Mouse (Mus musculus): ENCODE data around the gene Plcg1. TPM values are rescaled to one million over a fixed set of nuclear protein-coding genes. Genes with fewer than 3 reads are reported as not detected.

Plcg1 gene
- polyA plus RNA-seq, 1 experiment from 2014 or later, result 25.3 TPM

- no peak overlapping the region for H3K4me3 ChIP-seq
- H3K36me3 ChIP-seq, result peaks cover 9% of the 10 kb centered on the region; the same call in 1 of the 2 replicates
- H3K4me1 ChIP-seq (replicated peaks), result peaks cover 89% of the 10 kb centered on the region
- H3K27me3 ChIP-seq, result no peaks in the 10 kb centered on the region
- no peaks in the 10 kb centered on the region for H3K9me3 ChIP-seq (replicated peaks)
- H3K27ac ChIP-seq, result 0 out of 2 replicates have a peak overlapping the region, but pooled peaks have one; percentile 36
- H3K9ac ChIP-seq, result no peak overlapping the region
- no peak overlapping the region for H3K4me2 ChIP-seq
- 82% methylated on average over 3 of the region's 3 CpGs for WGBS
- ATAC-seq (replicated peaks; ENCODE audit: insufficient number of reproducible peaks, insufficient read depth, low FRiP score, low read depth), result no peak
Measured at GRCm38 (mm10) chr2:160736466-160736865, 5.4 kb downstream of the Plcg1 start.

- no peak overlapping the region for H3K9ac ChIP-seq
- no peaks in the 10 kb centered on the region for H3K27me3 ChIP-seq
- WGBS, result 50% methylated on average over 5 of the region's 5 CpGs
- H3K9me3 ChIP-seq (replicated peaks), result no peaks in the 10 kb centered on the region
- peak overlapping the region; percentile 74 for H3K27ac ChIP-seq
- no peak for ATAC-seq (replicated peaks; ENCODE audit: insufficient number of reproducible peaks, insufficient read depth, low FRiP score, low read depth)
- peaks cover 9% of the 10 kb centered on the region; the same call in 1 of the 2 replicates for H3K36me3 ChIP-seq
- H3K4me1 ChIP-seq (replicated peaks), result peaks cover 93% of the 10 kb centered on the region
- H3K4me2 ChIP-seq, result no peak overlapping the region
- no peak overlapping the region for H3K4me3 ChIP-seq
Measured at GRCm38 (mm10) chr2:160738354-160738753, 7.3 kb downstream of the Plcg1 start.

- Histone ChIP-seq H3K9ac (no peak overlapping the region), H3K36me3 (peaks cover 9% of the 10 kb centered on the region; the same call in 1 of the 2 replicates), H3K4me2 (no peak overlapping the region), H3K9me3 (replicated peaks) (no peaks in the 10 kb centered on the region), H3K27me3 (no peaks in the 10 kb centered on the region), H3K4me1 (replicated peaks) (peaks cover 92% of the 10 kb centered on the region), H3K27ac (peak overlapping the region; percentile 74), H3K4me3 (no peak overlapping the region)
- ATAC-seq (replicated peaks; ENCODE audit: insufficient number of reproducible peaks, insufficient read depth, low FRiP score, low read depth), result 0 out of 2 replicates have a peak, but pooled peaks have one; percentile 14
- WGBS, result 43% methylated on average over 2 of the region's 2 CpGs
Measured at GRCm38 (mm10) chr2:160739647-160740356, 8.7 kb downstream of the Plcg1 start.

GRCm38 (mm10) chr2:160740521-160741156 lies 9.5 kb downstream of the Plcg1 start:
- H3K27me3 ChIP-seq, result no peaks in the 10 kb centered on the region
- 64% methylated on average over 11 of the region's 11 CpGs for WGBS
- H3K9me3 ChIP-seq (replicated peaks), result no peaks in the 10 kb centered on the region
- no peak for ATAC-seq (replicated peaks; ENCODE audit: insufficient number of reproducible peaks, insufficient read depth, low FRiP score, low read depth)
- peak overlapping the region; percentile 74 for H3K27ac ChIP-seq
- no peak overlapping the region for H3K4me2 ChIP-seq
- peaks cover 92% of the 10 kb centered on the region for H3K4me1 ChIP-seq (replicated peaks)
- no peak overlapping the region for H3K9ac ChIP-seq
- H3K4me3 ChIP-seq, result no peak overlapping the region
- H3K36me3 ChIP-seq, result 0 out of 2 replicates have a peak, but pooled peaks cover 9% of the 10 kb centered on the region

GRCm38 (mm10) chr2:160741580-160741979 lies 10.5 kb downstream of the Plcg1 start:
- WGBS, result 58% methylated on average over 3 of the region's 3 CpGs
- H3K4me2 ChIP-seq, result no peak overlapping the region
- H3K9me3 ChIP-seq (replicated peaks), result no peaks in the 10 kb centered on the region
- no peak for ATAC-seq (replicated peaks; ENCODE audit: insufficient number of reproducible peaks, insufficient read depth, low FRiP score, low read depth)
- H3K4me1 ChIP-seq (replicated peaks), result peaks cover 92% of the 10 kb centered on the region
- H3K27me3 ChIP-seq, result no peaks in the 10 kb centered on the region
- peak overlapping the region; percentile 74 for H3K27ac ChIP-seq
- 0 out of 2 replicates have a peak, but pooled peaks cover 3% of the 10 kb centered on the region for H3K36me3 ChIP-seq
- H3K4me3 ChIP-seq, result no peak overlapping the region
- H3K9ac ChIP-seq, result no peak overlapping the region

- ATAC-seq (replicated peaks; ENCODE audit: insufficient number of reproducible peaks, insufficient read depth, low FRiP score, low read depth), result 0 out of 2 replicates have a peak, but pooled peaks have one; percentile 21
- Histone ChIP-seq H3K9me3 (replicated peaks) (no peaks in the 10 kb centered on the region), H3K27me3 (no peaks in the 10 kb centered on the region), H3K4me1 (replicated peaks) (peaks cover 94% of the 10 kb centered on the region), H3K36me3 (0 out of 2 replicates have a peak, but pooled peaks cover under 1% of the 10 kb centered on the region), H3K9ac (no peak overlapping the region), H3K4me2 (no peak overlapping the region), H3K27ac (peak overlapping the region; percentile 74), H3K4me3 (no peak overlapping the region)
- WGBS, result 48% methylated on average over 1 of the region's 1 CpGs
Measured at GRCm38 (mm10) chr2:160742161-160742609, 11.1 kb downstream of the Plcg1 start.

- H3K27ac ChIP-seq, result peak overlapping the region; percentile 74
- peak; percentile 52; the same call in 1 of the 2 replicates for ATAC-seq (replicated peaks; ENCODE audit: insufficient number of reproducible peaks, insufficient read depth, low FRiP score, low read depth)
- no peaks in the 10 kb centered on the region for H3K27me3 ChIP-seq
- no peak overlapping the region for H3K4me3 ChIP-seq
- no peak overlapping the region for H3K4me2 ChIP-seq
- H3K36me3 ChIP-seq, result peaks cover 16% of the 10 kb centered on the region
- peaks cover 73% of the 10 kb centered on the region for H3K4me1 ChIP-seq (replicated peaks)
- H3K9ac ChIP-seq, result no peak overlapping the region
- 76% methylated on average over 7 of the region's 7 CpGs for WGBS
- no peaks in the 10 kb centered on the region for H3K9me3 ChIP-seq (replicated peaks)
Measured at GRCm38 (mm10) chr2:160744040-160744822, 13.1 kb downstream of the Plcg1 start.

- no peak for ATAC-seq (replicated peaks; ENCODE audit: insufficient number of reproducible peaks, insufficient read depth, low FRiP score, low read depth)
- no peaks in the 10 kb centered on the region for H3K9me3 ChIP-seq (replicated peaks)
- H3K36me3 ChIP-seq, result peaks cover 22% of the 10 kb centered on the region
- no peak overlapping the region for H3K4me3 ChIP-seq
- WGBS, result 70% methylated on average over 5 of the region's 5 CpGs
- peaks cover 67% of the 10 kb centered on the region for H3K4me1 ChIP-seq (replicated peaks)
- no peaks in the 10 kb centered on the region for H3K27me3 ChIP-seq
- peak overlapping the region; percentile 74; the same call in 1 of the 2 replicates for H3K27ac ChIP-seq
- no peak overlapping the region for H3K4me2 ChIP-seq
- no peak overlapping the region for H3K9ac ChIP-seq
Measured at GRCm38 (mm10) chr2:160744823-160745210, 13.7 kb downstream of the Plcg1 start.

- no peak overlapping the region for H3K4me3 ChIP-seq
- no peak overlapping the region for H3K4me2 ChIP-seq
- H3K27ac ChIP-seq, result peak overlapping the region; percentile 74
- WGBS, result 84% methylated on average over 1 of the region's 1 CpGs
- H3K9ac ChIP-seq, result no peak overlapping the region
- ATAC-seq (replicated peaks; ENCODE audit: insufficient number of reproducible peaks, insufficient read depth, low FRiP score, low read depth), result no peak
- no peaks in the 10 kb centered on the region for H3K9me3 ChIP-seq (replicated peaks)
- no peaks in the 10 kb centered on the region for H3K27me3 ChIP-seq
- peaks cover 60% of the 10 kb centered on the region for H3K4me1 ChIP-seq (replicated peaks)
- H3K36me3 ChIP-seq, result peaks cover 28% of the 10 kb centered on the region
Measured at GRCm38 (mm10) chr2:160745497-160745896, 14.4 kb downstream of the Plcg1 start.

- Histone ChIP-seq H3K9me3 (replicated peaks) (no peaks in the 10 kb centered on the region), H3K4me3 (no peak overlapping the region), H3K4me1 (replicated peaks) (peaks cover 49% of the 10 kb centered on the region), H3K9ac (no peak overlapping the region), H3K27me3 (no peaks in the 10 kb centered on the region), H3K36me3 (peaks cover 39% of the 10 kb centered on the region), H3K4me2 (no peak overlapping the region), H3K27ac (0 out of 2 replicates have a peak overlapping the region, but pooled peaks have one; percentile 74)
- no peak for ATAC-seq (replicated peaks; ENCODE audit: insufficient number of reproducible peaks, insufficient read depth, low FRiP score, low read depth)
- WGBS, result 87% methylated on average over 5 of the region's 5 CpGs
Measured at GRCm38 (mm10) chr2:160746637-160747036, 15.5 kb downstream of the Plcg1 start.

GRCm38 (mm10) chr2:160747075-160747474 lies 16.0 kb downstream of the Plcg1 start:
- ATAC-seq (replicated peaks; ENCODE audit: insufficient number of reproducible peaks, insufficient read depth, low FRiP score, low read depth), result no peak
- H3K9me3 ChIP-seq (replicated peaks), result no peaks in the 10 kb centered on the region
- H3K36me3 ChIP-seq, result peaks cover 43% of the 10 kb centered on the region
- no peak overlapping the region for H3K4me2 ChIP-seq
- H3K27me3 ChIP-seq, result no peaks in the 10 kb centered on the region
- H3K4me1 ChIP-seq (replicated peaks), result peaks cover 45% of the 10 kb centered on the region
- H3K27ac ChIP-seq, result no peak overlapping the region
- H3K4me3 ChIP-seq, result no peak overlapping the region
- WGBS, result 81% methylated on average over 10 of the region's 10 CpGs
- no peak overlapping the region for H3K9ac ChIP-seq

Measured in heart, embryonic 15.5 days (tissue).